Mouse (Mus musculus): ENCODE measurements around the gene Pigq. TPM values are rescaled to one million over a fixed set of nuclear protein-coding genes. Genes with fewer than 3 reads are reported as not detected.

The Pigq gene
- polyA plus RNA-seq, 1 experiment from 2014 or later: 75.8 TPM

DNA sequence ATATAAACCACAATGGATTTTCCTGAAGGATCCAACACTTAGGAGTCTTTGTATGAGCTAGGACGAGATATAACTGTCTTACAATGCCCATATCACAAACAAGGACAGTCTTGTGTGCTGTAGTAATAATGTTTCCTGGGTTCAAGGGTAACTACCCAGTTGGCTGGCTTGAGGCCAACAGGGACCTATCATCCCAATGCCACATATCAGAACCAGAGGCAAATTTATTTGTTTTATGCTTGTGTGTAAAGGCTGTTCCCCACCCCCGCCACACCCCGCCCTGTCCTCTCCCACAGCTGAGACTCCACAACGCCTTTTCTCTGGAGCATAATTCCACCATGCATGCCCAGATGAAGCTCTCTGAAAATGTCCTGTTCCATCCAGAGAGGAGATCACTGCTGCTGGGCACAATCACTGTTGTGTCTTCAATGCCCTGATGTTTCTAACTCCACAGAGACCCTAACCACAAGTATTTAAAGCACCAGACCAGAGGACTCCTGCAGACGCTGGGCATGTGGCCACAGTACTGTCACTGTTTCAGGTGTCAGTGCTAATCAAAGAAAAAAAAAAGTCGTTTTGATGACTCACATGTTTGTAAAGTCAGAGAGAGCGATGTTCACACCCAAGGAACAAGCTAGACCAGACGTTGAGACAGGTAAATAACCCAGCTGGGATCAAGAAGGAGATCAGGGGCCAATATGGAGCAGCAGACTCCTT is 27.6 kb downstream of the Pigq start:
- Histone ChIP-seq H3K4me1 (peaks cover 23% of the 10 kb centered on the region), H3K4me3 (peak overlapping the region; percentile 97; the same call in 1 of the 2 replicates), H3K36me3 (replicated peaks) (no peaks in the 10 kb centered on the region), H3K4me2 (no peak overlapping the region), H3K27ac (no peak overlapping the region), H3K9ac (no peak overlapping the region), H3K9me3 (no peaks in the 10 kb centered on the region), H3K27me3 (replicated peaks) (no peaks in the 10 kb centered on the region)
- no peak for ATAC-seq (replicated peaks)
- 90% methylated on average over 8 of the region's 8 CpGs for WGBS

DNA sequence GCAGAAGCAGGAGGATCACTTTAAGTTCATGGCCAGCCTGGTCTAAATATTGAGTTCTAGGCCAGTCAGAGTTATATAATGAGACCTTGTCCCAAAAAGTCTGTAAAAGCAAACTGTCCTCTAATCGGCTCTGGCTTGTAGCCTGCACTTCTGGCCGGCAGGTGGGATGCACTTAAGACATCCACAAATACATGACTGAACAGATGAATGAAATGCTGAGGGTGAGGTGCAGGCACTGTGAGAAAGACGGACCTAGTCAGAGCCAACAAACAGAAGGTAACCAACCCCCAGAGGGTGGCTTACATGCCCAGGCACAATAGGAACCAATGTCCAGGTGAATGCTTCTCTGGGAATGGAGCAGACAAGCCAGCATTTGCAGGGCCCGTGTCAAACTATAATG is 30.4 kb downstream of the Pigq start:
- Histone ChIP-seq H3K27ac (no peak overlapping the region), H3K4me3 (no peak overlapping the region), H3K9ac (no peak overlapping the region), H3K27me3 (replicated peaks) (no peaks in the 10 kb centered on the region), H3K4me2 (no peak overlapping the region), H3K36me3 (replicated peaks) (no peaks in the 10 kb centered on the region), H3K9me3 (no peaks in the 10 kb centered on the region), H3K4me1 (peaks cover 23% of the 10 kb centered on the region)
- 87% methylated on average over 4 of the region's 4 CpGs for WGBS
- ATAC-seq (replicated peaks): no peak

DNA sequence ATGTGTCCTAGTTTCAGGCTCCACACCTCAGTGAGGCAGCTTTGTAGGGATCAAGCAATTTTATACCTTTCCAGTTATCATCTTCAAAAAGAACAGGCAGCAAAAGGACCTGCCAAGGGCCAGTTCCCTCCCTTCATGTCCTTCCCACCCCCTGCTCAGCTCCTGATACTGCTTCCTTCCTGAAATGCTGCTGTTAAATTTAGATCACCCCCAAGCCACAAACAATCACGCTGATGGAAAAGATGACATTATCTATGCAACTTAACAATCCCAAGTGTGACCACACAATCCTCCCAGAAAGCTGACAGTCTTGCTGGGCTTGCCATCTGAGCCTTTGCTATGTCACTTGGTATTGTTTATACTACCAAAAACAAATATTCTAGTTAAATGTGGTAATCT is 30.9 kb downstream of the Pigq start:
- Histone ChIP-seq H3K27ac (no peak overlapping the region), H3K9ac (no peak overlapping the region), H3K36me3 (replicated peaks) (no peaks in the 10 kb centered on the region), H3K4me3 (no peak overlapping the region), H3K4me2 (no peak overlapping the region), H3K9me3 (no peaks in the 10 kb centered on the region), H3K4me1 (peaks cover 22% of the 10 kb centered on the region), H3K27me3 (replicated peaks) (no peaks in the 10 kb centered on the region)
- no peak for ATAC-seq (replicated peaks)
- WGBS: 88% methylated on average over 1 of the region's 1 CpGs

DNA sequence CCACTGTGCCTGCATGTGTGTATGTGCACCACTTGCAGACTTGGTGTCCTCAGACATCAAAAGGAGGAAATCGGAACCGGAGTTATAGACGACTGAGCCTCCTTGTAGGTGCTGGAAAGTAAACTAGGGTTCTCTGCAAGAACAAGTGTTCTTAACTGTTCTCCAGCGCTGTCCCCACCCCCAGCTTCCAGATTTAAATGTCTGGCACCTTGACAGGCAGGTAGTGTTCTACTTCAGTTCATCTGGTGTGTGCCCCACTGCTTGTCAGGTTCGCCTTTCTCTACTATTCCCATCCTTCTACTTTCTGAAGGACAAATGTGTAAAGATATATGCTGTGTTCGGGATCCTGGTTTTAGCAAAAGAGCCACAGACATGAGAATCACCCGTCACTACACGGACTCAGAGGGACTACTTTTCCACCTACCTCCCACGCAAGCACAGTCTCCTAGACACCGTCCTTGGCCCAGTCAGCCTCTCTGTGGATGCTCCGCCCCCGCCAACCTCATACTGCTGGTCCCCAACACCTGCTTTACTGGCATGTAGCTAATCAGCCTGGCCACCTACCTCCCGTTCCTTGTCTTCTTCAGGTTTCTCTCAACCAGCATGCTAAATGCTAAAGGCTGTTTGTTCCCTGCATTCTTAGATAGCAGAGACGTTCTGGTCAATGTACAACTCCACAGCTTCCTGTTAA is 31.4 kb downstream of the Pigq start:
- H3K9me3 ChIP-seq: no peaks in the 10 kb centered on the region
- whole genome bisulfite sequencing: 89% methylated on average over 14 of the region's 14 CpGs
- H3K36me3 ChIP-seq (replicated peaks): no peaks in the 10 kb centered on the region
- no peak overlapping the region for H3K9ac ChIP-seq
- no peaks in the 10 kb centered on the region for H3K27me3 ChIP-seq (replicated peaks)
- no peak overlapping the region for H3K4me3 ChIP-seq
- H3K27ac ChIP-seq: no peak overlapping the region
- peaks cover 16% of the 10 kb centered on the region for H3K4me1 ChIP-seq
- H3K4me2 ChIP-seq: no peak overlapping the region
- ATAC-seq (replicated peaks): no peak

DNA sequence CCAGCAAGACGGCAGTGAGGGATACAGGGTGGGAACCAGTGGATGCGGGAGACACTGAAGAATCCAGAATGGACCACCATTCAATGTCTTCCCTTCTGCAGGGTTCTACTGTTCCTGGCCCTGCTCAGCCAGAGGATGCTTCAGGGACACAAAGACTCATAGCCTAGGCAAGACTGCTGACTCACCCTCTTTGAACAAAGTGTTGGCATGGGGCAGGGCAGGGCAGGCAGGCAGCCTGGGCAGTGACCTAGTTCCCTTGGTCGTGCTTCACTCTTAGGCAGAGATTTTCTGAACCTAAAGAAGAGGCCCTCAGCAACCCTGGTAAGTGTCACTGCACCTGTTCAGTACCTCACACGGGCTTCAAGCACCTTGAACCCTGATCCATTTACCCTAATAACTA is 32.9 kb downstream of the Pigq start:
- Histone ChIP-seq H3K9ac (no peak overlapping the region), H3K4me2 (no peak overlapping the region), H3K36me3 (replicated peaks) (no peaks in the 10 kb centered on the region), H3K9me3 (no peaks in the 10 kb centered on the region), H3K27me3 (replicated peaks) (no peaks in the 10 kb centered on the region), H3K4me3 (no peak overlapping the region), H3K27ac (no peak overlapping the region), H3K4me1 (peaks cover 1% of the 10 kb centered on the region; the same call in 1 of the 2 replicates)
- WGBS: 96% methylated on average over 4 of the region's 4 CpGs
- no peak for ATAC-seq (replicated peaks)

DNA sequence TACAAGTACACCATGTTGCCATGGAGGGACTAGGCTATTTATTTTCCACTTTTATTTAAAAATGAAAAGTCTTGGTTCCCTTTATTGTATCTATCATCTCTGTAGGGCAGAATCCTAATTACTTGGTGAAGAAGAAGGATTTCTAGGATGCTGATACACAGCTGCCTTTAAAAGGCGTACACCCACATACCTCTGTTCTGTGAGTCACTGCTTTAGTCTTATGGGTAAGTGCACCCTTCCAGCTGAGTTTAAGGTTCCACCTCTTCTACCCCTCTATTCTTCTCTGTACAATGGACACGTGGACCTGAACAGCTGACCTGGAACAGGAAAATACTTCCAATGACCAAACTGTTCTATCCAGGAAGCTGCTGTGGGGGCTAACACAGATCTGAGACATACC is 37.1 kb downstream of the Pigq start:
- no peaks in the 10 kb centered on the region for H3K4me1 ChIP-seq
- H3K4me3 ChIP-seq: no peak overlapping the region
- no peaks in the 10 kb centered on the region for H3K27me3 ChIP-seq (replicated peaks)
- no peaks in the 10 kb centered on the region for H3K9me3 ChIP-seq
- 93% methylated on average over 2 of the region's 2 CpGs for WGBS
- H3K27ac ChIP-seq: no peak overlapping the region
- no peaks in the 10 kb centered on the region for H3K36me3 ChIP-seq (replicated peaks)
- ATAC-seq (replicated peaks): no peak
- H3K9ac ChIP-seq: no peak overlapping the region
- no peak overlapping the region for H3K4me2 ChIP-seq

DNA sequence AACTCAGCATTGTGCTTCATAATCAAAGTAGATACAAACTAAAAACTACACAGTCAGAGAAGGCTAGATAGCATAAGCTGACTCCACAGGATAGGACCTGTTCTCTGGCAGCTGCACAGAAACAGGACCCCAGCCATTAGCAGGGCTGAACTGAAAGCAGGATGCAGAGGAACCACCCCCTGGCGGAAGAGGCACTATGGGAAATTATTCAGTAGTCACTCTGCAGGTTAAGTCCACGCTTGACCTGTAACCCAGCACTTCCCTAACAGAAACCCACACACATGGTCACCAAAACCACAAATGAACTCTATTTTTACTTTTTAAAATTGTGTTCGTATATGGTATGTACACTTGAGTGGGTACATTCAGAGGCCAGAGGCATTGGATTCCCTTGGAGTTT is 41.7 kb downstream of the Pigq start:
- no peak for ATAC-seq (replicated peaks)
- Histone ChIP-seq H3K4me1 (no peaks in the 10 kb centered on the region), H3K9me3 (no peaks in the 10 kb centered on the region), H3K4me3 (no peak overlapping the region), H3K4me2 (no peak overlapping the region), H3K27me3 (replicated peaks) (no peaks in the 10 kb centered on the region), H3K36me3 (replicated peaks) (no peaks in the 10 kb centered on the region), H3K27ac (no peak overlapping the region), H3K9ac (no peak overlapping the region)
- 88% methylated on average over 3 of the region's 3 CpGs for WGBS

DNA sequence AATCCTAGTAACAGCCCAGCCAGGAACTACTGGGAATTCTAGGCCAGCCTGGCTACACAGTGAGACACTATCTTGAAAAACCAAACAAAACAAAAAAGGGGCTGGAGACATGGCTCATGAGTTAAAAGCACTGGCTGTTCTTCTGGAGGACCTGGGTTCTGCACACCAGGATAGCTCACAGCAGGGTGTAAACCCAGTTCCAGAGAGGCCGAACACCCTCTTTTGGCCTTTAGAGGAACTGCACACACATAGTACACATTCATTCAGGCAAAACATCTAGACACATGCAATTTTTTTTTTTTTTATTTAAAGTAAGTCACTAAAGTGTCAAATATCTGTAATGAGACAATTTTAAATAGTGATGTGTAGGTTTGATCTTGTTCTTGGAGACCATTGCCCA is 44.5 kb downstream of the Pigq start:
- no peak overlapping the region for H3K4me2 ChIP-seq
- ATAC-seq (replicated peaks): no peak
- no peak overlapping the region for H3K4me3 ChIP-seq
- H3K4me1 ChIP-seq: peaks cover 2% of the 10 kb centered on the region; the same call in 1 of the 2 replicates
- WGBS: 91% methylated on average over 1 of the region's 1 CpGs
- H3K9me3 ChIP-seq: no peaks in the 10 kb centered on the region
- H3K9ac ChIP-seq: no peak overlapping the region
- H3K27ac ChIP-seq: no peak overlapping the region
- no peaks in the 10 kb centered on the region for H3K27me3 ChIP-seq (replicated peaks)
- H3K36me3 ChIP-seq (replicated peaks): no peaks in the 10 kb centered on the region

DNA sequence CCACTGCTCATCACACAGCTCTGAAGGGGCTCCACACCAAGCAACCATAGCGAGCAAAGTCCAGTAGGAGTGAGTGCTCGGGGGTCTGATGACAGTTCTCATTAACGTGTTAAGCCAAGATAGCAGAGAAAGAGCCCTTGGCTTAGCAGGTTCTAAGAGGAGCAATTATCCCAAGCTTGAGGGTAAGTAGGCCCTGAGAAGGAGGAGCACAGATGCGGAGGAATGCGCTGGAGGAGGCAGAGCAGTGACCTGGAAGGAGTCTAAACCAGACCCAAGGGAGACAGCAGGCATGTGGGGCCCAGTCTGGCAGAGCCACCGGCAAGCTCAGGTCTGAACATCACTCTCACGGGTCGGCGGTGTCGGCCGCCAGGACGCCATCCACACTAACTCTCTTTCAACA is 48.8 kb downstream of the Pigq start:
- WGBS: 58% methylated on average over 12 of the region's 12 CpGs

DNA sequence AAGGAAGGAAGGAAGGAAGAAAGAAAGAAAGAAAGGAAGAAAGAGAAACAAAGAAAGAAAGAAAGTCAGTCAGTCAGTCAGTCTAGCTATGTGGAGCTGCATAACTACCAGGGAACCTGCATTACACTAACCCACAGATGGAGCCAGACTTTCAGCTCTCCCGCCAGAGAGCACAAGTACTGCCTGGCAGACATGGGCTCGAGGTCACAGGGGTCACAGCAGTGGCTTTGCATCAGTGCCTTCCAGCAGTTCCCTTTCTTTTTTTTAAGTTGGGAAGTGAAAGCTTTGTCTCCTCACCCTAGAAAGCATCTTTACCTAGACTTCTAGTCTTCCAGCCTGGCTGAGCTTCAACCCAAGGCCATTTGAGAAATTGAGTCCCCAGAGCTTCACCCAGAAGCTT is 49.3 kb downstream of the Pigq start:
- Histone ChIP-seq H3K4me3 (no peak overlapping the region), H3K4me2 (no peak overlapping the region), H3K9me3 (no peaks in the 10 kb centered on the region), H3K27ac (no peak overlapping the region), H3K4me1 (peaks cover 9% of the 10 kb centered on the region), H3K36me3 (replicated peaks) (0 out of 2 replicates have a peak, but pooled peaks cover under 1% of the 10 kb centered on the region), H3K9ac (no peak overlapping the region), H3K27me3 (replicated peaks) (no peaks in the 10 kb centered on the region)
- no peak for ATAC-seq (replicated peaks)
- WGBS: 25% methylated on average over 2 of the region's 2 CpGs

More for the DNA sequence above, 48.8 kb downstream of the Pigq start:
- Histone ChIP-seq H3K4me2 (no peak overlapping the region), H3K27me3 (replicated peaks) (no peaks in the 10 kb centered on the region), H3K4me1 (peaks cover 9% of the 10 kb centered on the region), H3K36me3 (replicated peaks) (no peaks in the 10 kb centered on the region), H3K27ac (no peak overlapping the region), H3K9ac (no peak overlapping the region), H3K9me3 (no peaks in the 10 kb centered on the region), H3K4me3 (no peak overlapping the region)
- ATAC-seq (replicated peaks): no peak

DNA sequence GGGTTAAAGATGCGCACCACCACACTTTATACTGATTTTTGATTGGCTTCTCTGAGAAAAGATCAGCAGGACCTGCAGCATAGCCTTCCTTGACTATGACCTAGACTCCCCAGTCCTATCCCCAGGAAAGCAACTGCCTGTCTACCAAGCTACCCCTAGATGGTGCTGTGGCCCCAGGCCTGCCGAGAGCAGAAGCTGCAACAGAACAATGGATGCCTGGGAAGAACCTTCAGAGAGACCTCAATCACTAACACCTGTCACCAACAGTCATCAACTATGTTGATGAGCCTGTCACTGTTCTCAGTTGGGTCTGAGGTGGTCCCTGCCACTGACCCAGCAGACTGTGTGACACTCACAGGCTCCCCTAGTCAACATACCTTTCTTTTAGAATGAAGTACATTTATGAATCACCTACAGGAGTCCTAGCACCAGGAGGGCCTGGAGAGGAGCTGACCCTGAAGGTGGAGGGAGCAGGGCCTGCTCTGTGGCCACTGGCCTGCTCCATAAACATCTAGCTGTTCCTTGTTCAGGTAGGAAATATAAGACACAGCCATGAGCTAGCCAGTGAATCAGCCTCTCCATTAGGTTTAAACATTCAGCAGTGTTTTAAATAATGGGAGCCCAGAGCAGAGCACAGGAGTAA is 50.6 kb downstream of the Pigq start:
- no peak overlapping the region; the same call in 1 of the 2 replicates for H3K4me3 ChIP-seq
- 34% methylated on average over 2 of the region's 2 CpGs for whole genome bisulfite sequencing
- H3K4me1 ChIP-seq: peaks cover 9% of the 10 kb centered on the region
- no peak overlapping the region for H3K4me2 ChIP-seq
- H3K36me3 ChIP-seq (replicated peaks): peaks cover 8% of the 10 kb centered on the region; the same call in 1 of the 2 replicates
- H3K9me3 ChIP-seq: no peaks in the 10 kb centered on the region
- no peaks in the 10 kb centered on the region for H3K27me3 ChIP-seq (replicated peaks)
- peak overlapping the region; percentile 70 for H3K27ac ChIP-seq
- H3K9ac ChIP-seq: no peak overlapping the region
- ATAC-seq (replicated peaks): peak; percentile 80

DNA sequence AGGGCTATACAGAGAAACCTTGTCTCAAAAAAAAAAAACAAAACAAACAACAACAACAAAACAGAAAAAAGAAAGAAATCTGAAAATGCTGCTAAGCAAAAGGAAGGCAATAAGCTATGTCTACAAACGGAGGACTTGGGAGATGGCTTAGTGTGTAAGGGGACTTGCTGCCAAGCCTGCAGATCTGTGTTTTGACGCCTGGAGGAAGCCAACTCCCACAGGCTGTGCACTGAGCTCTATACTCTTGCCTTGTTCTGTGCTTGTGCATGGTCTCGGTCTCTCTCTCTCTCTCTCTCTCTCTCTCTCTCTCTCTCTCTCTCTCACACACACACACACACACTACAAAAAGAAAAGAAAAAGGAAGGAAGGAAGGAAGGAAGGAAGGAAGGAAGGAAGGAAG is 55.9 kb downstream of the Pigq start:
- Histone ChIP-seq H3K9ac (no peak overlapping the region), H3K4me2 (no peak overlapping the region), H3K4me1 (peaks cover 6% of the 10 kb centered on the region; the same call in 1 of the 2 replicates), H3K9me3 (no peaks in the 10 kb centered on the region), H3K4me3 (no peak overlapping the region), H3K27me3 (replicated peaks) (no peaks in the 10 kb centered on the region), H3K27ac (no peak overlapping the region), H3K36me3 (replicated peaks) (peaks cover 15% of the 10 kb centered on the region)
- WGBS: 88% methylated on average over 3 of the region's 3 CpGs
- no peak for ATAC-seq (replicated peaks)
